Mouse (Mus musculus) natural killer cell, adult 2 months (primary cell): ENCODE data around the gene Mrpl55.

Experiments
- DNase-seq, 2 experiments: peaks; one replicate each; pipeline ENCODE4 v3.0.0; 2022; ENCODE audit warnings: low spot score in 2 of 2

The Mrpl55 gene

DNA sequence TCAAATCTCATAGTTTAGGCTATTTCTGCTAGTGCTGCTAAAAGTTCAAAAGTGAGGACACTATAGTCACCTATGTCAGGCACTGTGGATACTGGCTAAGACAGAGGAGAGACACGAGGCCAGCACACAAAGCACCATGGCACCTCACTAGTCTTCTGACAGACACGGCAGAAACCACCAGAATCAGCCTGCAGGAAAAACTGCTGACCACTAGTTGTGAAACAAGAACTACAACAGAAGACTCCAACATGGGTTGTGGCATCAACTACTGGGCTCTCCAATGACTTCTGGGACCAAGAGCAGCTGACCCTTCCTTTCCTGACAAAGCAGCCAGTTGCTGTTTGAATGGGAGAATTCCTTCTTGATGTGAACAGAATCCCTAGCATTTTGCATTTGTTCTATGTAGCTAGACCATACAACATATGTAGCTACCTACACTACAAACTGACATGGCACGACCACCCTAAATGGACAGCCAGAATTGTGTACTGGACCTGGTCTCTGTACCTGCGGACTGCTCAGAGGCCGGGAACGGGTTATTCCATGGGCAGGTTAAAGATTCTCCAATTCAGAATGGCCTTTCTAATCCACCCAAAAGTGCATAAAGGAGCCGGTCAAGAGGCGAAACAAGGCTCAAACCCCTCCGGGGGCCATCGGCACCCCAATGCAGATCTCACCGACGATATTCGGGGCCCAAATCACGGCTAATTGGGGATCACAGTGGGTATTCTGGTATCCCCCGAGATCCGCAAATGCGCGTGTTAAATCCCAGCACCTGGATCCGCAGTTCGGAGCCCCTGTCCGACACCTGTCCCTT is 24.7 kb downstream of the Mrpl55 start:
- peak in 1 of 2 experiments; percentile 30 for DNase-seq

DNA sequence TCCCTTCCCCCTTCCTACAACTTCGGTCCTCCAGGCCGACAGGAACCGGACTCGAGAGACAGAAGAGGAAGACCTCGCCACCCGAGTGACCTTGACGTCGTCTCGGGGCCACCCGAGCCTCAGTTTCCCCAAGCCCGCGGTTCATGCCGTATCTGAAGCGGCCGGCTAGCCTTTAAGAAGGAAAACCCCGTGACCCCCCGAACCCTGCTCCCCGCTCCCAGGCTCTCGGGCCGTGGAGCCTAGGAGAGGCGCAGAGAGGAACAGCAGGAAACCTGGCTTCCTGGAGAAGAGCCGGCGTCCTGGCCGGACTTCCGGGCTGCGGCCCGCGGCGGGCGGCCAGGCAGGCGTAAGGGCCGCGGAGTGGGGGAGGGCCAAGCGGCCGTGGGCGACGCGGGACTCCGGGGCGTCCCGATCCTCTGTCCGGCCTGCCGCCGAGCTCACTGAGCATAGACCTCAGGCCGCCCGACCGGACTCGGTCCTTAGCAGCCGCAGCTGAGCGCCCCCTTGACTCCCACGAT is 25.4 kb downstream of the Mrpl55 start:
- no peak for DNase-seq

DNA sequence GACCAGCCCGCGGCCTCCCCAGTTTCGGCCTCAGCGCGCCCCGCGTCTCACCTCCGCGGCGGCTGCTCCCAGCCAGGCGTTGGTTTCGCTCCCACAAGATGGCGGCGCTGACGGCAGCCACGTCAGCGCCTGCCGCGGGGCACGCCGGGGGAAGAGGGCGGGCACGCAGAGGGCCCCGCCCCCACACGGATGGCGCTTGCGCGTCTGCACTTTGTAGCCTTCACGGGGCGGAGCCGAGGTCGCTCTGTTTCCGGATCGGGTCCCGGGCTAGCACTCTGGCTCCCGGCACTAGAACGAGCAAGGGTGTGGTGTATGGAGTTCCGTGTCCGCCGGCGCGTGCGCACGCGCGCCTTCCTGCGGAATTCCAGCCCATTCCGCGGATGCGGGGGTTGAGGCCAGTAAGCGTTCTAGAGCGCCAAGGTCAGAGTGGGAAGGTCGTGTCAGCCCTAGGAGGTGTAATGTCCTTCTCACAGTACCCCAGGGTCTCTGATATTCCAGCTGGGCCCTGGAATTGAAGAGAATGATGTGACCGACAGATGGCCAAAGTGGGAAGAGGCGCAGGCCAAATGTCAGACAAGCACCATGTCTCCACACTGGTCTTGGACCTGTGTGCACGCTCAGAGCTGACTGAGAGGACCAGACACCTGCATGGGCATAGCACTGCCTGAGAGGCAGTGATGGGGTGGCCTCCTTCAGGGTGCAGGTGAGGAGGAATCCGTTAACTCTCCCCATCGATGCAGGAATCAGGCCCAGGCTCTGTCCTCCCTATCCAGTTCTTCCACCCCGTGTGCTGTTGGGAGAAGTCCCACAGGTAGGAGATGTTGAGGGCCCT is 26.1 kb downstream of the Mrpl55 start, which contains the start of gene Arf1:
Gene Arf1, minus strand, starts transcription at position 149 of the 832 bp plus-strand sequence.
- DNase-seq: peak; percentile 91 to 94

- peak; percentile 42 to 60 for DNase-seq
Observed at GRCm38 (mm10) chr11:59230144-59230760, 28.0 kb downstream of the Mrpl55 start.

DNA sequence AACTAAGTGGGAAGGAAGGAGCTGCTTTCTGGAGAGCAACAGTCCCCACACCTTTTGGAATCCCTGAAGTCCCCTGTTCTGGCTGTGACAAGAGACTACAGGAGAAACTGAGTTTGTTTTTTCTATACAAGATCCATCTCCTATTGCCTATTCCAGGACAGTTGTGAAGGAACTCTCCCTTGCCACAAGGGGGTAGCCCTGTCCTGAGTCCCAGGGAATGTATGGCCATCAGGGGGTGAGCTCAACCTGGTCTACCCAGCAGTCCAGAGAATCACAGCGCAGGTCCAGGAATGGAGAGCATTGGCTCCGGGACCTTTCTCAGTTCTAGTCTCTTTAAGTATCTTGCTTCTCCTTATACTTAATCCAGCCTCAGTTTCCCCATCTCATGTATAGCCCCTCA is 30.5 kb downstream of the Mrpl55 start:
- DNase-seq: no peak

DNA sequence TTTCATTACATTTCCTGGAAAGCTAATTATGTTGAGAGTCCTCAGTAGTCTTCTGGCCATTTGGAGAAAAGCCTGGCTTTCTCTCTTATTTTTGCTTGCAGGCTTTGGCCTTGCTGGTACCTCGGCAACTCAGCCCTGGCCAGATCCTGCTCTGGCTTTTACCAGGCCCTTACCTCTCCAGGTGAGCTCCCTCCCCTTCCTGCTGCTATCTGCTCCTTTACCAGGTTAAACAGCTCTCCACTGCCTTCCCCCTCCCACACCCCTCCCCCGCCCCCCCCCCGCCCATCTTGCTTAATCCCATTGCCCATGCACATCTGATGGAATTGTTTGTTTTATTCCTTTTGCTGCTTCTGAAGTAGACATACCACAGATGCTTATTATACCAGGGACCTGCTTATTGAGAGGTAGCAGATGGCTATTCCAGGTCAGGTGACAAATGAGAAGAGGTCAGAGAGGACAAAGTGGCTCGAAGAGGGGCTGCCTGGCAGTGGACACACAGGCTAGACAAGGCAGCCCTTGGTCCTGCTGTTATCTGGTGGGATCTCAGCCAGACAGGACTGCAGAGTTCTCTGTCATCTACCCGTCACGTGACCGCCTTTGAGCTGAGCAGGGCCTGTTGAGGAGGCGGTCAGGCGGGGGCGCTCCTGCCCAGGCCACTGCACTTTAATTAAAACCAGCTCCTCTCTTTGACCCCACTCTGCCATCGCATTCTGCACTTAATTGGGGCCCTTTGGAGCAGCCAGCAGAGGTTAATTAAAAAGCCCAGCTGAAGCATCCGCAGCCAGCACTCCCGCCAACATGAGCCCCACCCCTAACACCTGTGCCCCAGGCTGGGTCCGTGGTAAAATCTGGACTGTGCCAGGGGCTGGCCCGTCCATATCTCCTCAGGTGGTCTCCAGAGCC is 36.5 kb downstream of the Mrpl55 start:
- peak; percentile 54 to 55 for DNase-seq

- no peak for DNase-seq
Observed at GRCm38 (mm10) chr11:59239428-59239785, 37.1 kb downstream of the Mrpl55 start.

- DNase-seq: no peak
Observed at GRCm38 (mm10) chr11:59239796-59240195, 37.5 kb downstream of the Mrpl55 start.

- DNase-seq: no peak
Observed at GRCm38 (mm10) chr11:59241841-59242240, 39.6 kb downstream of the Mrpl55 start.

DNA sequence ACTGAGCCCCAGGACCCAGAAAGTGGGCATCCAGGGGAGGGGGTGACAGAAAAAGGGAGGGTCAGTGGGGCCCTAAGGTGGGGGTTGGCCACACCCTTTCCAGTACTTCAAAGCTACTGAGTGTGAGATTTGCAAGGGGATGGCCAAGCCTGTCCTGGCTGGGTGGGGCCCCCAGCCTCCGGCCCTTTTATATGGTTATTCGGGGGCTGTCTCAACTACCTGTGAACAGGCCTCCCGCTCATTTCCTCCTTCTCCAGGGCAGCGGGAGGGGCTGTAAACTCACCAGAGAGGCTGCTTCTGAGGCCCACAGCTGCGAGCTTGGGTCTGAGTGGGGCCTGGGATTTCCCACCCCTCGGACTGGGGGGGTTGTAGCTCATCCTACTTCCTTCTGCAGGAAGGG is 41.6 kb downstream of the Mrpl55 start:
- no peak for DNase-seq

- DNase-seq: no peak
Observed at GRCm38 (mm10) chr11:59248101-59248500, 45.8 kb downstream of the Mrpl55 start.
